Comparison of ENCODE assay signal across 15 mouse cellular contexts in genomic region chr2:17698161-17699087, GRCm38 (mm10). TPM values are rescaled to one million over a fixed set of nuclear protein-coding genes. Genes with fewer than 3 reads are reported as not detected.
DNase-seq lines count a peak whose midpoint lies in the region; ATAC-seq and TF ChIP-seq lines count a peak whose summit lies in the region.
"Had no signal": no experiment of that assay in that cellular context is flagged by ENCODE, and none has a peak within 500 bp of the region (broad histone marks: within the 10 kb centered on the region; RNA-seq: fewer than 3 reads in every experiment).

No protein-coding gene starts in this region.

- intact Hi-C loops in gastrocnemius, adult 2 months (cut with DNase I) = no loop called here

- H3K4me3 ChIP-seq in hindbrain, embryonic 16.5 days (ENCODE audit: low read length) = no peak overlapping the region
- H3K4me3 ChIP-seq in neural tube, embryonic 13.5 days = no peak overlapping the region
- no peak overlapping the region for H3K4me3 ChIP-seq in forebrain, embryonic 15.5 days
- no peak overlapping the region for H3K4me3 ChIP-seq in gastrocnemius, adult 2 months
- H3K4me3 ChIP-seq: embryonic facial prominence, embryonic 15.5 days; liver, embryonic 13.5 days had no signal

- H3K9ac ChIP-seq in hindbrain, embryonic 16.5 days (ENCODE audit: low read depth, low read length) = no peak overlapping the region
- H3K9ac ChIP-seq in neural tube, embryonic 13.5 days = no peak overlapping the region
- no peak overlapping the region for H3K9ac ChIP-seq in forebrain, embryonic 15.5 days (replicated peaks)
- H3K9ac ChIP-seq: embryonic facial prominence, embryonic 15.5 days; liver, embryonic 13.5 days had no signal

- no peaks in the 10 kb centered on the region for H3K9me3 ChIP-seq in hindbrain, embryonic 16.5 days (ENCODE audit: control insufficient read depth, low read length)
- no peaks in the 10 kb centered on the region for H3K9me3 ChIP-seq in neural tube, embryonic 13.5 days
- H3K9me3 ChIP-seq in forebrain, embryonic 15.5 days = no peaks in the 10 kb centered on the region
- H3K9me3 ChIP-seq: embryonic facial prominence, embryonic 15.5 days; liver, embryonic 13.5 days had no signal

- peak; percentile 23 to 44 for DNase-seq in cerebellum, postnatal 10 days
- DNase-seq in cerebellum, postnatal 25 days = no peak
- peak; percentile 32 for DNase-seq in embryo, embryonic 11 days
- no peak for DNase-seq in kidney, postnatal 14 days
- no peak for DNase-seq in gastrocnemius, adult 2 months
- DNase-seq: heart, adult 11 months; heart, postnatal 14 days; kidney, adult 2 months; liver, embryonic 13.5 days; lung, postnatal 14 days had no signal

- no peak overlapping the region for H3K27ac ChIP-seq in hindbrain, embryonic 16.5 days (ENCODE audit: low read depth, low read length)
- H3K27ac ChIP-seq in neural tube, embryonic 13.5 days (replicated peaks) = no peak overlapping the region
- H3K27ac ChIP-seq in forebrain, embryonic 15.5 days (replicated peaks) = no peak overlapping the region
- no peak overlapping the region for H3K27ac ChIP-seq in gastrocnemius, adult 2 months
- H3K27ac ChIP-seq: embryonic facial prominence, embryonic 15.5 days; liver, embryonic 13.5 days; stomach, postnatal 0 days had no signal

- no peak overlapping the region for H3K4me2 ChIP-seq in hindbrain, embryonic 16.5 days (ENCODE audit: low read length)
- no peak overlapping the region for H3K4me2 ChIP-seq in neural tube, embryonic 13.5 days
- H3K4me2 ChIP-seq in forebrain, embryonic 15.5 days (replicated peaks) = no peak overlapping the region
- H3K4me2 ChIP-seq: embryonic facial prominence, embryonic 15.5 days; liver, embryonic 13.5 days had no signal

- 27% methylated on average over 4 of the region's 4 CpGs for WGBS in hindbrain, embryonic 16.5 days
- WGBS in neural tube, embryonic 13.5 days = 45% methylated on average over 4 of the region's 4 CpGs
- WGBS in forebrain, embryonic 15.5 days = 47% methylated on average over 4 of the region's 4 CpGs

- no peaks in the 10 kb centered on the region for H3K36me3 ChIP-seq in hindbrain, embryonic 16.5 days (ENCODE audit: control insufficient read depth, insufficient read depth, low read length)
- H3K36me3 ChIP-seq in neural tube, embryonic 13.5 days = no peaks in the 10 kb centered on the region
- H3K36me3 ChIP-seq in forebrain, embryonic 15.5 days = no peaks in the 10 kb centered on the region
- H3K36me3 ChIP-seq: embryonic facial prominence, embryonic 15.5 days; liver, embryonic 13.5 days had no signal

- H3K27me3 ChIP-seq in hindbrain, embryonic 16.5 days (replicated peaks; ENCODE audit: control insufficient read depth, insufficient read depth, low read length) = no peaks in the 10 kb centered on the region
- H3K27me3 ChIP-seq in neural tube, embryonic 13.5 days = no peaks in the 10 kb centered on the region
- no peaks in the 10 kb centered on the region for H3K27me3 ChIP-seq in forebrain, embryonic 15.5 days
- H3K27me3 ChIP-seq: embryonic facial prominence, embryonic 15.5 days; liver, embryonic 13.5 days had no signal

- no peak for TF ChIP-seq CTCF in gastrocnemius, adult 2 months (IDR thresholded peaks at IDR 0.05)

- H3K4me1 ChIP-seq in hindbrain, embryonic 16.5 days (ENCODE audit: control insufficient read depth, insufficient read depth, low read depth, low read length) = peaks cover 7% of the 10 kb centered on the region
- H3K4me1 ChIP-seq in neural tube, embryonic 13.5 days (replicated peaks) = peaks cover 20% of the 10 kb centered on the region
- H3K4me1 ChIP-seq in forebrain, embryonic 15.5 days = peaks cover 11% of the 10 kb centered on the region; the same call in 1 of the 2 replicates
- H3K4me1 ChIP-seq: embryonic facial prominence, embryonic 15.5 days; liver, embryonic 13.5 days had no signal

- peak; percentile 72 for ATAC-seq in hindbrain, embryonic 16.5 days
- ATAC-seq in neural tube, embryonic 13.5 days (ENCODE audit: low read depth) = peak; percentile 74
- ATAC-seq in forebrain, embryonic 15.5 days (replicated peaks) = no peak

RNA-seq across cellular contexts. Expression of gene Nebl, which starts 32.8 kb away (rescaled TPM):
- polyA plus RNA-seq in hindbrain, embryonic 16.5 days (2015; fragmentation: Nextera tagmentation; extraction: Ambion mirVana) = 13.5 and 16.4 TPM in 2 replicates
- 9.2 and 10.9 TPM in 2 replicates for polyA plus RNA-seq in neural tube, embryonic 13.5 days (2015; fragmentation: Nextera tagmentation; extraction: Ambion mirVana)
- 7.8 and 8.7 TPM in 2 replicates for polyA plus RNA-seq in forebrain, embryonic 15.5 days (2015; fragmentation: Nextera tagmentation; extraction: Ambion mirVana)
- total RNA-seq in gastrocnemius, adult 2 months (2021) = 1 to 10 TPM in 1 of 2 experiments, under 1 TPM in 1; 0.43 to 1.5 TPM

Comparison
In these comparisons a context has a peak if more than half of its experiments do, and no peak if none do; other contexts are left out.
1. DNase-seq: peak in cerebellum, postnatal 10 days (2 of 2) and embryo, embryonic 11 days (single experiment); none in cerebellum, postnatal 25 days (0 of 2), kidney, postnatal 14 days (single experiment) and gastrocnemius, adult 2 months (single experiment).